Mouse (Mus musculus): ENCODE results near the gene Vmn1r77.
"Not testable (repeated sequence)": the region's sequence is repeated elsewhere in the genome, so short reads cannot be mapped to it uniquely, and the experiment has no call there.

- TF ChIP-seq CTCF (IDR thresholded peaks at IDR 0.05; ENCODE audit: extremely low read depth, insufficient read length, insufficient replicate concordance, low read depth, low read length); POLR2A (IDR thresholded peaks at IDR 0.05; ENCODE audit: low read depth, low read length): not testable (repeated sequence)
These were observed 18.7 kb upstream of the Vmn1r77 start for GRCm38 (mm10) chr7:12017829-12018228.
